Mouse (Mus musculus) kidney, postnatal 0 days (tissue): Measurements from ENCODE around the gene B3gnt2. TPM values are rescaled to one million over a fixed set of nuclear protein-coding genes. Genes with fewer than 3 reads are reported as not detected.
A peak's percentile ranks its signal among the peaks of the same experiment; 100 is the strongest.

ENCODE experiments used
- ATAC-seq: fragments of 200-750 bp; cut with Nextera tagmentation; replicated peaks from 2 replicates; pipeline ENCODE4 v1.8.0; 2017; ENCODE audit warnings: low read depth, moderate number of reproducible peaks, moderate TSS enrichment, moderate library complexity; ENCODE audit not compliant: low FRiP score
- DNase-seq: peaks from one replicate; pipeline ENCODE4 v3.0.0-alpha.2; 2016; ENCODE audit warnings: low spot score
- H3K27ac ChIP-seq: fragments of 300-500 bp; sonication (generic); 2 replicates; pipeline ENCODE4 v1.5.1; 2014; ENCODE audit warnings: mild to moderate bottlenecking
- H3K27me3 ChIP-seq: fragments of 300-500 bp; sonication (generic); 2 replicates; pipeline ENCODE4 v1.6.1; 2014; ENCODE audit warnings: low read length, mixed read lengths; ENCODE audit not compliant: insufficient read depth
- H3K36me3 ChIP-seq: fragments of 300-500 bp; sonication (generic); 2 replicates; pipeline ENCODE4 v1.6.1; 2014; ENCODE audit warnings: low read length, mixed read lengths; ENCODE audit not compliant: insufficient read depth
- H3K4me1 ChIP-seq: fragments of 300-500 bp; sonication (generic); replicated peaks from 2 replicates; pipeline ENCODE4 v1.6.1; 2014; ENCODE audit warnings: antibody characterized with exemption, low read length, mixed read lengths; ENCODE audit not compliant: insufficient read depth
- H3K4me2 ChIP-seq: fragments of 300-500 bp; sonication (generic); 2 replicates; pipeline ENCODE4 v1.6.1; 2014; ENCODE audit warnings: mild to moderate bottlenecking, low read length, moderate library complexity, mixed read lengths
- H3K4me3 ChIP-seq: fragments of 300-500 bp; sonication (generic); replicated peaks from 2 replicates; pipeline ENCODE4 v1.5.1; 2014; ENCODE audit warnings: low read depth, low read length
- H3K9ac ChIP-seq: fragments of 300-500 bp; sonication (generic); 2 replicates; pipeline ENCODE4 v1.6.1; 2014; ENCODE audit warnings: low read depth, low read length
- H3K9me3 ChIP-seq: fragments of 300-500 bp; sonication (generic); replicated peaks from 2 replicates; pipeline ENCODE4 v1.6.1; 2016; ENCODE audit warnings: low read length, inconsistent platforms, mixed read lengths
- CTCF ChIP-seq: IDR thresholded peaks from 2 replicates; pipeline ENCODE4 v1.5.1; 2016; ENCODE audit warnings: antibody characterized with exemption, low read depth, mild to moderate bottlenecking, moderate library complexity
- WGBS: fragments of 180-500 bp; shearing (Covaris S2); extraction: QIAGEN DNeasy Blood & Tissue Kit; methylation state at CpG from one replicate; pipeline ENCODE4 v1.1.7; 2014; 5-methylcytosine and 5-hydroxymethylcytosine counted together
- polyA plus RNA-seq: library from polyadenylated mRNA; unstranded; fragments of >200 nt; fragmentation: Nextera tagmentation; extraction: Ambion mirVana; gene quantifications from 2 replicates; pipeline ENCODE4 v1.2.1, GENCODE M21; 2015

The B3gnt2 gene
- polyA plus RNA-seq, 1 experiment from 2014 or later: 20.7 TPM

GRCm38 (mm10) chr11:22851416-22851815, 9.3 kb downstream of the B3gnt2 start:
- no peaks in the 10 kb centered on the region for H3K9me3 ChIP-seq
- H3K9ac ChIP-seq: no peak overlapping the region
- H3K4me3 ChIP-seq: no peak overlapping the region
- H3K36me3 ChIP-seq: no peaks in the 10 kb centered on the region
- WGBS: 44% methylated on average over 4 of the region's 4 CpGs
- DNase-seq (no peak), ATAC-seq (no peak)
- no peak overlapping the region for H3K4me2 ChIP-seq
- TF ChIP-seq CTCF: no peak
- H3K27ac ChIP-seq: peak overlapping the region; percentile 74; the same call in 1 of the 2 replicates
- peaks cover 44% of the 10 kb centered on the region for H3K4me1 ChIP-seq
- no peaks in the 10 kb centered on the region for H3K27me3 ChIP-seq

GRCm38 (mm10) chr11:22850077-22850476, 10.7 kb downstream of the B3gnt2 start:
- Histone ChIP-seq H3K27ac (peak overlapping the region; percentile 74), H3K4me1 (peaks cover 49% of the 10 kb centered on the region), H3K27me3 (no peaks in the 10 kb centered on the region), H3K4me3 (no peak overlapping the region), H3K4me2 (0 out of 2 replicates have a peak overlapping the region, but pooled peaks have one; percentile 2), H3K36me3 (no peaks in the 10 kb centered on the region), H3K9me3 (no peaks in the 10 kb centered on the region), H3K9ac (no peak overlapping the region)
- WGBS: 68% methylated on average over 4 of the region's 4 CpGs
- no peak for TF ChIP-seq CTCF
- DNase-seq (no peak), ATAC-seq (no peak)

- Histone ChIP-seq H3K27ac (peak overlapping the region; percentile 89), H3K4me1 (peaks cover 49% of the 10 kb centered on the region)
Observed at GRCm38 (mm10) chr11:22848649-22849195, 12.0 kb downstream of the B3gnt2 start.

GRCm38 (mm10) chr11:22847732-22848648, 12.8 kb downstream of the B3gnt2 start:
- peaks cover 49% of the 10 kb centered on the region for H3K4me1 ChIP-seq
- no peaks in the 10 kb centered on the region for H3K9me3 ChIP-seq
- 13% methylated on average over 8 of the region's 8 CpGs for WGBS
- H3K36me3 ChIP-seq: no peaks in the 10 kb centered on the region
- TF ChIP-seq CTCF: no peak
- peak overlapping the region; percentile 27; the same call in 1 of the 2 replicates for H3K4me2 ChIP-seq
- peak; percentile 84 for ATAC-seq
- no peak overlapping the region for H3K9ac ChIP-seq
- DNase-seq: peak; percentile 74
- no peak overlapping the region for H3K4me3 ChIP-seq
- no peaks in the 10 kb centered on the region for H3K27me3 ChIP-seq
- H3K27ac ChIP-seq: peak overlapping the region; percentile 89

More at GRCm38 (mm10) chr11:22848649-22849195, 12.0 kb downstream of the B3gnt2 start:
- no peak overlapping the region for H3K4me3 ChIP-seq
- peak overlapping the region; percentile 27; the same call in 1 of the 2 replicates for H3K4me2 ChIP-seq
- H3K27me3 ChIP-seq: no peaks in the 10 kb centered on the region
- H3K36me3 ChIP-seq: no peaks in the 10 kb centered on the region
- no peak for TF ChIP-seq CTCF
- ATAC-seq (no peak), DNase-seq (no peak)
- H3K9ac ChIP-seq: no peak overlapping the region
- no peaks in the 10 kb centered on the region for H3K9me3 ChIP-seq
- WGBS: 51% methylated on average over 5 of the region's 5 CpGs

- ATAC-seq: peak; percentile 79
- peak overlapping the region; percentile 64 for H3K27ac ChIP-seq
- H3K9me3 ChIP-seq: no peaks in the 10 kb centered on the region
Observed at GRCm38 (mm10) chr11:22846960-22847731, 13.6 kb downstream of the B3gnt2 start.

More at GRCm38 (mm10) chr11:22846960-22847731, 13.6 kb downstream of the B3gnt2 start:
- WGBS: 34% methylated on average over 8 of the region's 8 CpGs
- no peak overlapping the region for H3K9ac ChIP-seq
- peaks cover 49% of the 10 kb centered on the region for H3K4me1 ChIP-seq
- DNase-seq: no peak
- H3K36me3 ChIP-seq: no peaks in the 10 kb centered on the region
- H3K4me3 ChIP-seq: no peak overlapping the region
- no peaks in the 10 kb centered on the region for H3K27me3 ChIP-seq
- no peak overlapping the region for H3K4me2 ChIP-seq
- no peak for TF ChIP-seq CTCF
